15 mouse cellular contexts compared by ENCODE assay signal in genomic region chr6:93004587-93005240, GRCm38 (mm10).
DNase-seq lines count a peak whose midpoint lies in the region; ATAC-seq and TF ChIP-seq lines count a peak whose summit lies in the region.
"Had no signal": no experiment of that assay in that cellular context is flagged by ENCODE, and none has a peak within 500 bp of the region (broad histone marks: within the 10 kb centered on the region; RNA-seq: fewer than 3 reads in every experiment).

No protein-coding gene starts in this region.

- TF ChIP-seq POLR2A in heart, adult 2 months (IDR thresholded peaks at IDR 0.05; ENCODE audit: insufficient read depth, low read depth, low read length), result no peak

- peak overlapping the region; percentile 45 for H3K27ac ChIP-seq in heart, adult 2 months
- H3K27ac ChIP-seq in heart, embryonic 10.5 days, result no peak overlapping the region; the same call in 1 of the 2 replicates
- H3K27ac ChIP-seq in heart, embryonic 13.5 days (replicated peaks), result peak overlapping the region; percentile 33
- H3K27ac ChIP-seq in stomach, embryonic 16.5 days (ENCODE audit: low read length), result peak overlapping the region; percentile 33; the same call in 1 of the 2 replicates
- no peak overlapping the region for H3K27ac ChIP-seq in forebrain, embryonic 14.5 days (ENCODE audit: low read depth, low read length)
- H3K27ac ChIP-seq: midbrain, embryonic 15.5 days had no signal

- no peak for ATAC-seq in heart, embryonic 13.5 days (ENCODE audit: extremely low read depth, insufficient number of reproducible peaks, low FRiP score, low TSS enrichment)
- peak; percentile 76 for ATAC-seq in stomach, embryonic 16.5 days (ENCODE audit: insufficient read depth, low FRiP score)
- ATAC-seq in forebrain, embryonic 14.5 days, result no peak
- ATAC-seq: CD4-positive, CD25-positive, alpha-beta regulatory T cell, adult 4 months; liver, postnatal 0 days; midbrain, embryonic 15.5 days; Patski had no signal

- TF ChIP-seq EP300 in heart, adult 2 months (IDR thresholded peaks at IDR 0.05; ENCODE audit: insufficient read depth, low read depth, low read length), result no peak

- peaks cover 7% of the 10 kb centered on the region for H3K36me3 ChIP-seq in heart, adult 2 months (ENCODE audit: control insufficient read depth, insufficient read depth, low read length)
- H3K36me3 ChIP-seq in heart, embryonic 10.5 days, result no peaks in the 10 kb centered on the region
- H3K36me3 ChIP-seq in heart, embryonic 13.5 days, result no peaks in the 10 kb centered on the region
- no peaks in the 10 kb centered on the region for H3K36me3 ChIP-seq in stomach, embryonic 16.5 days (ENCODE audit: control insufficient read depth, insufficient read depth, low read length)
- no peaks in the 10 kb centered on the region for H3K36me3 ChIP-seq in forebrain, embryonic 14.5 days (ENCODE audit: control insufficient read depth, insufficient read depth, low read length)
- H3K36me3 ChIP-seq: midbrain, embryonic 15.5 days had no signal

- 19% methylated on average over 3 of the region's 3 CpGs for WGBS in heart, adult 2 months
- WGBS in heart, embryonic 10.5 days, result 34% methylated on average over 3 of the region's 3 CpGs
- 20% methylated on average over 3 of the region's 3 CpGs for WGBS in heart, embryonic 13.5 days
- whole genome bisulfite sequencing in stomach, embryonic 16.5 days, result 32% methylated on average over 3 of the region's 3 CpGs
- 54% methylated on average over 3 of the region's 3 CpGs for WGBS in forebrain, embryonic 14.5 days

- no peak for TF ChIP-seq CTCF in heart, adult 2 months (IDR thresholded peaks at IDR 0.05)

- DNase-seq in heart, adult 2 months, result peak in 1 of 2 experiments; percentile 27
- DNase-seq in heart, embryonic 10.5 days (ENCODE audit: low spot score), result no peak
- peak; percentile 71 for DNase-seq in ovary, adult 18-20 months (ENCODE audit: low spot score)
- no peak for DNase-seq in ovary, postnatal 10 days (ENCODE audit: low spot score)
- DNase-seq in forebrain, embryonic 14.5 days (ENCODE audit: low spot score), result no peak
- DNase-seq in cerebellum, postnatal 4 days (ENCODE audit: low spot score in 2 of 2), result no peak
- DNase-seq: cerebellum, adult 9-11 months; kidney, adult 9 months; liver, postnatal 0 days; thymus, adult 18-20 months had no signal

- H3K4me3 ChIP-seq in heart, adult 2 months, result no peak overlapping the region
- no peak overlapping the region for H3K4me3 ChIP-seq in heart, embryonic 10.5 days
- no peak overlapping the region for H3K4me3 ChIP-seq in heart, embryonic 13.5 days
- no peak overlapping the region for H3K4me3 ChIP-seq in stomach, embryonic 16.5 days (replicated peaks; ENCODE audit: low read length)
- H3K4me3 ChIP-seq in forebrain, embryonic 14.5 days (ENCODE audit: low read depth, low read length), result no peak overlapping the region
- H3K4me3 ChIP-seq: midbrain, embryonic 15.5 days had no signal

- H3K4me2 ChIP-seq in heart, embryonic 13.5 days, result no peak overlapping the region
- no peak overlapping the region for H3K4me2 ChIP-seq in stomach, embryonic 16.5 days (ENCODE audit: low read depth, low read length)
- H3K4me2 ChIP-seq in forebrain, embryonic 14.5 days (ENCODE audit: low read length), result no peak overlapping the region
- H3K4me2 ChIP-seq: midbrain, embryonic 15.5 days had no signal

- H3K9ac ChIP-seq in heart, adult 2 months (ENCODE audit: low read depth, low read length), result no peak overlapping the region
- no peak overlapping the region for H3K9ac ChIP-seq in heart, embryonic 13.5 days
- no peak overlapping the region for H3K9ac ChIP-seq in stomach, embryonic 16.5 days (ENCODE audit: low read length)
- H3K9ac ChIP-seq in forebrain, embryonic 14.5 days (ENCODE audit: low read length), result no peak overlapping the region
- H3K9ac ChIP-seq: liver, postnatal 0 days; midbrain, embryonic 15.5 days had no signal

- peaks cover 6% of the 10 kb centered on the region for H3K4me1 ChIP-seq in heart, adult 2 months (ENCODE audit: control insufficient read depth, insufficient read depth, low read length)
- peaks cover 10% of the 10 kb centered on the region; the same call in 1 of the 2 replicates for H3K4me1 ChIP-seq in heart, embryonic 10.5 days
- H3K4me1 ChIP-seq in heart, embryonic 13.5 days, result peaks cover 25% of the 10 kb centered on the region
- peaks cover 5% of the 10 kb centered on the region for H3K4me1 ChIP-seq in stomach, embryonic 16.5 days (ENCODE audit: control insufficient read depth, insufficient read depth, low read length)
- H3K4me1 ChIP-seq in forebrain, embryonic 14.5 days (ENCODE audit: control insufficient read depth, insufficient read depth, low read length), result no peaks in the 10 kb centered on the region
- H3K4me1 ChIP-seq: midbrain, embryonic 15.5 days had no signal

- intact Hi-C loops in heart, adult 2 months (cut with DNase I), result loop anchor here (5.0 kb wide), 1 partner anchor 47 kb away; no protein-coding TSS in a partner anchor

- H3K27me3 ChIP-seq in heart, adult 2 months (ENCODE audit: control insufficient read depth, insufficient read depth, low read length), result no peaks in the 10 kb centered on the region
- H3K27me3 ChIP-seq in heart, embryonic 10.5 days (ENCODE audit: insufficient read depth, poor library complexity, severe bottlenecking), result no peaks in the 10 kb centered on the region
- no peaks in the 10 kb centered on the region for H3K27me3 ChIP-seq in heart, embryonic 13.5 days (replicated peaks)
- no peaks in the 10 kb centered on the region for H3K27me3 ChIP-seq in stomach, embryonic 16.5 days (ENCODE audit: control insufficient read depth, insufficient read depth, low read length)
- no peaks in the 10 kb centered on the region for H3K27me3 ChIP-seq in forebrain, embryonic 14.5 days (replicated peaks; ENCODE audit: control insufficient read depth, insufficient read depth, low read length)
- H3K27me3 ChIP-seq: midbrain, embryonic 15.5 days; Patski had no signal

- H3K79me2 ChIP-seq in heart, adult 2 months (replicated peaks; ENCODE audit: control insufficient read depth, insufficient read depth, low read length), result peaks cover 2% of the 10 kb centered on the region

- H3K9me3 ChIP-seq in heart, embryonic 10.5 days, result no peaks in the 10 kb centered on the region
- no peaks in the 10 kb centered on the region for H3K9me3 ChIP-seq in heart, embryonic 13.5 days
- H3K9me3 ChIP-seq in stomach, embryonic 16.5 days (replicated peaks; ENCODE audit: control insufficient read depth, low read length), result no peaks in the 10 kb centered on the region
- H3K9me3 ChIP-seq in forebrain, embryonic 14.5 days (replicated peaks; ENCODE audit: control insufficient read depth, low read length), result no peaks in the 10 kb centered on the region
- H3K9me3 ChIP-seq: midbrain, embryonic 15.5 days had no signal

Comparison
In these comparisons a context has a peak if more than half of its experiments do, and no peak if none do; other contexts are left out.
1. H3K27ac ChIP-seq: peak in heart, adult 2 months (single experiment), heart, embryonic 13.5 days (single experiment) and stomach, embryonic 16.5 days (single experiment); none in heart, embryonic 10.5 days (single experiment) and forebrain, embryonic 14.5 days (single experiment).